Mouse (Mus musculus) liver, adult 2 months (tissue): Measurements from ENCODE around the gene Sypl2.

Experiments
- CTCF ChIP-seq: fragments of 200-500 bp; IDR thresholded peaks from 2 replicates; pipeline ENCODE4 v1.5.1; 2011; ENCODE audit warnings: low read depth, low read length, control low read depth
- POLR2A ChIP-seq: fragments of 200-500 bp; IDR thresholded peaks from 2 replicates; pipeline ENCODE4 v1.6.1; 2011; ENCODE audit warnings: low read length, control low read depth; ENCODE audit not compliant: insufficient read depth; ENCODE audit errors: extremely low read depth

DNA sequence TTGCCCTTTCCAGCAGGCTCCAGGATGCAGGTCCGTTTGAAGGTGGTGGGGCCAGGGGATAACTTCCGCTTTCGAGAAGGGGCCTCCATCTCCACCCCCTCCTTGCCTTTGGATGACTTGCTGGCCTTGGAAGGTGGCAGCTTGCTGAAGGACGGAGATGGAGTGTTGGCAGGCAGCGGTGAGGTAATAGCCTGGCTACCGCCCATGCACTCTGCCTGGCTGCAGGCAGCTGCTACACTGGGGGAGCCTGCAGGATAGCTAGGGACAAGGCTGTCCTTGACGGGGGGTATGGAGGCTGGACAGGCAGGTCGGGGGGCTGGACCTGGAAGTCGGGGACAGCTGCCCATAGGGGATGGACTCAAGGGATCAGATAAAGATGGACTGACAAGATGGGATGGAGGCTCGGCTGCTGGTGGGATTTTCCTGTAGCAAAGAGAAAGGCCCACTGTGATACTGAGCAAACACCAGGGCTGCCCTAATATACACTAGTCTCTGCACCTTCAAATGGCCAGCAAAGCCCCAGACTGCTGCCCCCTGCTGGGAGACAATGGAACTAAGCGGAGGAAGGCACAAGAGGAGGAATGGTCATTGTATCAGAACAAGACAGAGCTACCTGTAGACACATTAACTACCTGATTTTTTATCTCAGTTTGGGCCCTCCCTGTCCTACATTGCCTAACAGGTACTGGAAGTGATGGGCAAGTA is 22.7 kb downstream of the Sypl2 start:
- TF ChIP-seq POLR2A (no peak), CTCF (peak; percentile 90)
